Mouse (Mus musculus) gastrocnemius, postnatal 36 days (tissue): ENCODE results near the gene Nek2. TPM values are rescaled to one million over a fixed set of nuclear protein-coding genes. Genes with fewer than 3 reads are reported as not detected.

ENCODE experiments used
- DNase-seq, 2 experiments: peaks; one replicate each; pipeline ENCODE4 v3.0.0; 2022
- intact Hi-C: fragments of 180-260 bp; cut with DNase I; formaldehyde crosslinking; loops from one replicate; pipeline ENCODE4 v1.15.1; 2025
- total RNA-seq, 2 experiments: library from RNA; stranded (reverse); gene quantifications; 2 replicates each; pipeline ENCODE4 v1.2.3; 2021

The Nek2 gene
- total RNA-seq, 2 experiments from 2014 or later = 0.47 to 0.54 TPM

- no peak for DNase-seq
- intact Hi-C loops = no loop called here
These were observed 33.5 kb downstream of the Nek2 start for GRCm38 (mm10) chr1:191854716-191855115.

GRCm38 (mm10) chr1:191855136-191855878, 34.1 kb downstream of the Nek2 start:
- intact Hi-C loops = no loop called here
- DNase-seq = no peak

DNA sequence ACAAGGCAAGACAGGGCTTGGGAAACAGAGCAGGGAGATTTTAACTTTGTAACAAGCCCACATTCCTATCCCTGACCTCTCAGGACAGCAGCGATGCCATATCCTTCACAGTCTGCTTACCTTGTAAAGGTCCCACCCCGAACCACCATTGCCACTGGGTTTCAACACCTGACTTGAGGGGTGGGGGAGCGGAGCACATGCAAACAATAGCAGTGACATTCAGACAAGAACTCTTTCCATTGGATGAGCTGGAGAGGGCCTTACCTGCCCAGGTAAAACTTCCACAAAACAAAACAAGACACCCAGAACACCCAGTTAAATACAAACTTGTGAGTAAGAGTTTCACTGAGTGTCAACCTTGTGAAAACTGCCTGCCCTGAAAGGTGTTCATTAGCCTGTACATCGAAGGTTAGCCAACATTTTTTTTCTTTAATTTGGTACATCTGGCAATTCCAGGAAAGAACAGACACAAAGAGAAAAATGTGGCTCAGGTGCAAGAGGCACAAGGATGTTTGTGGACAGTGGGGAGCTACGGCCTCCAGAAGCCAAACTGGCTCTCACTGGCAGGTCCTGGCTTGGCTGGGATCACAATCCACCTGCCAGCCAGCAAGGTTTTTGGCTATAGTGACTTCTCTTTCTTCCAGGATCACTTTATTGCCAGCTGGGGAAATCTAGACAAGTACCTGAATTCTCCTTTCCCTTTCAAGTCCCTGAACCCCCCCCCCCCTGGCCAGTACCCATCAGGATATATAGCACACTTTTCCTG, 35.8 kb downstream of the Nek2 start:
- no peak for DNase-seq
- intact Hi-C loops = no loop called here

DNA sequence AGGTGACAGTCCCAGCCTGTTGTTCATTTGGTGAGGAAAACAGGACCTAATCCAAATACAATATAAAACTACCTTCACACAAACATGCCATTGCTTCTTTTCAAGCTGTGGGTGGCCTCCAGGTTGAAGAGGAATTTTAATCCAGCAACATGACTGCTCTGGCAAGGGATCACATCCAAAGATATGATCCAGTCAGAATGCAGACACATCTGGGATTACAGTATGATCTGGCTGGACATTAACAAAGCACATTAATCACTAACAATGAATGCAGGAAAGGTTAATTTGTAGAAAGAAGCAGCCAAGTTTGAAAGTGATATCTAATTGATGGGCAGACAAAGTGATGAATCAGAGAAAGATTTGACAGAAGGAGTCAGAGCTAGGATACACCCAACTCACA, 36.9 kb downstream of the Nek2 start:
- DNase-seq = no peak
- intact Hi-C loops = no loop called here

- intact Hi-C loops = no loop called here
- no peak for DNase-seq
These were observed 38.6 kb downstream of the Nek2 start for GRCm38 (mm10) chr1:191859847-191860246.

DNA sequence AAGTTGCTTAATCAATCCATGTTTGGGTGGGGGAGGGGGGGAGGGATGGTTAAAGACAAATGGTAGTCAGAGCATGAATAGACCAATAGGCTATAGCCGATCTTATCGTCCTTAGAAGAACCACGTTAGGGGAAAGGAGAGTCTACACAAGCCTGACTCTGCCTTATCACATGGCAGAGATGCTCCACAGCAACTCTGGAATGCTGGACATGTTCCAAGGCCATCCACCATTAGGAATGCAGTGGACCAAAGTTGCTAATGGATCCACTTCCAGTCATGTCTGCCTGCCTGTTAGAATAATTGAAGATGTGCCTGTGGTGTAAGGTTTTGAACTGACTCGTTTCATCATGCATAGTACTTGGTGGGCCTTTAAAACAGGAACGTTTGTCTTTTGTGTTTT, 40.0 kb downstream of the Nek2 start:
- intact Hi-C loops = no loop called here

DNA sequence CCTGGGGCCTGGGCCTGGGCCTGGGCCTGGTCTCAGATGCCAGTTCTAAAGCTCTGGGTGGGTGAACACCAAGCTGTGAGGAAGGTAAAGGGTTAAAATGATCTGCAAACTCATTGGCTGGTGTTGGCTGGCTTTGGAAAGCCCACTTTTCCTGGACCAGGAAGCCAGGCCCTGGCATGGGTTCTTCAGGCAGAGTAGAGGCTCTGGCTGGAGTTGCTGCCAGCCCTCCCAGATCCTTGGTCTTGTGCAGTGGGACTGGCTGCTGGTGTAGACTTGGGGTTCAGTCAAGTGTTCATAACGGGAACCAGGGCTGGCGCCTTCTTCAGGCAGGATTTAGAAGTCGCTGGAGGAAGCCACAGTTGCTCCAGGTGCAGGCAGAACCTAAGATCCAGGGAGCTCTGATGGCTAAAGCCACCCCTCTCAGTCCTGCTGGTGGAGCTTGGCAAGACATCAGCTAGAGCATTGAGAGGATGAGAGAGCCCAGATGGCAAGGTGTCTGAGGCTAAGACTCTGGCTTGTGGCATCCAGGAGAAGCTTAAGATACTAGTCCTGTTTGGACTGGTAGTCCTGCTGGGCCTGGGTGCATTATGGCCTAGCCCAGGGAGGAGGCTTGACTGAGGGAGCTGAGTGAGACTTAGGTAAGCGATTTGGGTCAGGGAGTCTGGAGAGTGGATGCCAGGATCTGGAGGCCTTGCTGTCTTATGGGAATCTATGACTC, 42.7 kb downstream of the Nek2 start:
- intact Hi-C loops = no loop called here
- no peak for DNase-seq

More for the DNA sequence above, 40.0 kb downstream of the Nek2 start:
- no peak for DNase-seq

- DNase-seq = no peak
- intact Hi-C loops = no loop called here
These were observed 43.3 kb downstream of the Nek2 start for GRCm38 (mm10) chr1:191864551-191865027.

DNA sequence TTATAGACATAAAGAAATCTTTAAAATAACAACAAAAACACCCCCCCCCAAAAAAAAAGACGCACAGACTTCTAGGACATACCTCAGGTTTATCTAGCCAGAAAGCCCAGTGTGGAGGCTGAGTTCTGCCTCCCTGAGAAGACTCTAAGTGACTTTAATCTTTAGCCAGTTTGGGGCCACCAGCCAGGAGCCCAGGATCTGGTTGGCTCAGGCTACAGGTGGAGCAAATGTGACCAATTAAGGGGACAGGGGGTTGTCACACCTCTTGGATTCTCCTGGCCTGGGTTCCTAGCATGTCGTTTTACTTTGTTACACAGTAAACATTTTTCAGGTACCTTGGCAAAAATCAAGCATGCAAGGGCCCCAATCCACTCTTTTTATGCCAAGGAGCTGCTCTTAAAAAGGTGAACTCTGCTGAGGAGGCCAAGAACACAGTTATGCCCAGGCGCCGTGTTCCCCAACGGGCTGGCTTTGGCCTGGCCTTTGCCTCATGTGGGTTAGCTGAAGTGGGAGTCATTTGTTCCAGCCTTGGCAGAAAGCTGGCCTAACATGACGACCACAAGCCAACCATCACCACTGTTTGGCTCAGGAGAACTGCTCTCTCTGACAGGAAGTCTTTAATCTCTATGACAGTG, 50.9 kb downstream of the Nek2 start:
- no peak for DNase-seq
- intact Hi-C loops = no loop called here

- no peak for DNase-seq
- intact Hi-C loops = no loop called here
These were observed 53.8 kb downstream of the Nek2 start for GRCm38 (mm10) chr1:191875006-191875405.

GRCm38 (mm10) chr1:191875683-191876305, 54.5 kb downstream of the Nek2 start:
- intact Hi-C loops = no loop called here
- DNase-seq = no peak

GRCm38 (mm10) chr1:191877681-191878080, 56.4 kb downstream of the Nek2 start:
- intact Hi-C loops = no loop called here
- no peak for DNase-seq

- no peak for DNase-seq
- intact Hi-C loops = no loop called here
These were observed 57.3 kb downstream of the Nek2 start for GRCm38 (mm10) chr1:191878518-191878921.

DNA sequence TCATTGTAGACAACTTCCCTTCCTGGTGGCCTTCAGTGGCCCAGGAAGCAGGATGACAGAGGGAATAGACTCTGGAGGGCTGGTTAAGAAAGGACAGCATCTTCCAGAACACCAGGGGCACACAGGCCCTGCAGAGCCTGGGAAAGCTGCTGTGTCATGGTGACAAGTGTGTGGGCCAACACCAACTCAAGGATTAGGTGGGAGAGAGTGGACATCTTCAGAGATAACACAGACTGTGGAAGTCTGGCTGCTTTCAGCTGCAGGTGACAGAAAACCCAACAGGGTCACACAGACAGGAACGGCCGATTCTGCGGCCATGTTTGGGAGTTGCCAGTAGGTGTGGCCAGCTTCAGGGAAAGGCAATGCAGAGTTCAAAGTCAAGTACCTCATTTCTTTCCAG, 59.0 kb downstream of the Nek2 start:
- intact Hi-C loops = no loop called here
- no peak for DNase-seq

DNA sequence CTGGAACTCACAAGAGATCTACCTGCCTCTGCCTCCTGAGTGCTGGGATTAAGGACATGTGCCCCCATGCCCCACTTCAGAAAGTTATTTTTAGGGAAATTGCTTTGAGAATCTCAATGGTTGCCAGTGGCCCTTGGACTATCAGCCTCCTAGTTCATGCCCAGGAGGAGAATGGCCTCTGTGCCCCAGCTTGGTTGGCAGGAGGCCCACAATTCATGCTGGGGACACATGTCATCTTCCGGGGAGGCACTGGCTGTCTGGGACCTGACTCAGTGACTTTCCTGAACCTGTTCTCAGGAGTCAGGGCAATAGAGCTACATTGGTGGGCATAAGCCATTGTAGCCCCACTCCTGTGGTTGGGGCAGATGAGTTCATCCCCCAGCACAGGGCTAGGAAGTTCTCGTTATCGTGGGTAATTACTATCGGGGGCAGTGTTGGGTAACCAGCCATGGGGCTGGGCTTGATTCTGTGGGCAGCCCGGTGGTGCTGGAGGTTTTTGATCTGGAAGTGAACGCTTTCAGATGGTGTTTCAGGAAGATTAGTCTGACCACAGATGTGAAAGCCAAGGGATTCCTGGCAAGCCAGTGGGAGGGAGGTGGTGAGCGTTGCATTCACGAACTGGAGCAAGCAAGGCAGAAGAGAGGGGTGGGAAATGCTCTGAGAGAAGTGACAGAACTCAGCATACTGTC, 59.8 kb downstream of the Nek2 start:
- intact Hi-C loops = no loop called here
- DNase-seq = no peak

DNA sequence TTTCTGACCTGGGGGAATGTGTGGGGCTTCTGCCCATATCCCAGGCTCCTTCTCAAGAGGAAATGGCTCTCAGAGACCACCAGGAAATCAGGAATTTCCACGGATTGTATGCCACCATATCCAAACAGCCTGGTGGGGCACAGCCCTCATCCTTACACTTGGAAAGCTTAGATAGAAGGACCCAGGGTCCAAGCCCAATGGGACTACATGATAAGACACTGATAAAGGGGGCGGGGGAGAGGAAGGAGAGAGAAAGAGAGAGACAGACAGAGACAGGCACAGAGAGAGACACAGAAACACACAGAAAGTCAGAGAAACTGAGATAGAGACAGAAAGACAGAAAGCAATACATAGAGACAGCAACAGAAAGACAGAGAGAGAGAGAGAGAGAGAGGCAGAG, 60.4 kb downstream of the Nek2 start:
- DNase-seq = no peak

More for the DNA sequence above, 60.4 kb downstream of the Nek2 start:
- intact Hi-C loops = no loop called here
